Mouse (Mus musculus) stomach, postnatal 0 days (tissue): ENCODE measurements around the gene Actl6b.

Experiments used
- CTCF ChIP-seq: IDR thresholded peaks from 2 replicates; pipeline ENCODE4 v1.5.1; 2016; ENCODE audit warnings: antibody characterized with exemption, low read depth, mild to moderate bottlenecking, moderate library complexity
- EP300 ChIP-seq: optimal IDR thresholded peaks from 2 replicates; pipeline ENCODE3; 2016; ENCODE audit warnings: antibody characterized with exemption

GRCm38 (mm10) chr5:137539291-137539801 lies 14.0 kb upstream of the Actl6b start:
- TF ChIP-seq CTCF (no peak), EP300 (no peak)
